Mouse (Mus musculus): ENCODE results near the gene 4930447C04Rik.

DNA sequence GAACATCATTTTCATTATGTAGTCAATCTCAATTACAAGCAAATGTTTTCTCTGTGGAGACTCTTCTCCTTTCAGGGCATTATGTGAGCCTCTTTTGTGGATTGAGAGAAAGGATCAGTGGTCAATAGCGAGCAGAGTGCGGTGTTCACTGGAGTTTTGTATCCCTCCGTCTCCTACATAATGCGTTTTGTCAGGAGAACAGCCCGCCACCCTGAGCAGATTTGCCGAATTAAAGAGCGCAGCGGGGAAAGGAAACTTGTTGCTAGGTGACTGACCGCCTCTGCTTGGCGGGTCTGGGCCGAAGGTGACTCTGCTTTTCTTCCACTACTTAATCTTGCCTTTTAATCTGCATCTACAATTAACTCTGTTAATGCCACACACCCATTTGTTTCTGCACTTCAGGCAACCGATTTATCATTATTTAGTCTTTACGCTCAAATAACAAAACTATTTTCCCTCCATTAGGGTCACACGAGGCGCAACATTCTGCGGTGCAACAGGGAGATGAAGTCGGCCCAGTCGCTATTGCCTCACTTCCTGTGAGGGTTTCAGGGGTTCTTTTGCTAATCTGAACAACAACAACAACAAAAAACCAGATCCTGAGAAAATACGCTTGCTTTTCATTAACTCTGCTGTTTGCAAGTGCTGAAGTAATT lies 86.1 kb downstream of the 4930447C04Rik start:
- no peak for TF ChIP-seq EP300 (optimal IDR thresholded peaks at IDR 0.05)
- TF ChIP-seq CTCF (IDR thresholded peaks at IDR 0.05; ENCODE audit: low read depth), result no peak
